Mouse (Mus musculus) stomach, postnatal 0 days (tissue): Measurements from ENCODE around the gene Trim60. TPM values are rescaled to one million over a fixed set of nuclear protein-coding genes. Genes with fewer than 3 reads are reported as not detected.

Experiments
- ATAC-seq: fragments of 200-750 bp; cut with Nextera tagmentation; 2 replicates; pipeline ENCODE4 v1.8.0; 2017; ENCODE audit not compliant: low FRiP score, low TSS enrichment
- DNase-seq: peaks from one replicate; pipeline ENCODE4 v3.0.0-alpha.2; 2016; ENCODE audit warnings: low spot score
- H3K27ac ChIP-seq: fragments of 300-500 bp; sonication (generic); replicated peaks from 2 replicates; pipeline ENCODE4 v1.5.1; 2014; ENCODE audit warnings: mild to moderate bottlenecking, control low read depth
- H3K27me3 ChIP-seq: fragments of 300-500 bp; sonication (generic); 2 replicates; pipeline ENCODE4 v1.6.1; 2014; ENCODE audit warnings: low read length; ENCODE audit not compliant: control insufficient read depth, insufficient read depth
- H3K36me3 ChIP-seq: fragments of 300-500 bp; sonication (generic); 2 replicates; pipeline ENCODE4 v1.6.1; 2014; ENCODE audit warnings: low read length, mixed read lengths; ENCODE audit not compliant: control insufficient read depth, insufficient read depth
- H3K4me1 ChIP-seq: fragments of 300-500 bp; sonication (generic); replicated peaks from 2 replicates; pipeline ENCODE4 v1.6.1; 2014; ENCODE audit warnings: antibody characterized with exemption; ENCODE audit not compliant: control insufficient read depth, insufficient read depth
- H3K4me2 ChIP-seq: fragments of 300-500 bp; sonication (generic); replicated peaks from 2 replicates; pipeline ENCODE4 v1.6.1; 2014; ENCODE audit warnings: low read depth, mild to moderate bottlenecking, control low read depth, moderate library complexity
- H3K4me3 ChIP-seq: fragments of 300-500 bp; sonication (generic); 2 replicates; pipeline ENCODE4 v1.5.1; 2014; ENCODE audit warnings: low read depth, low read length, control low read depth
- H3K9ac ChIP-seq: fragments of 300-500 bp; sonication (generic); 2 replicates; pipeline ENCODE4 v1.6.1; 2014; ENCODE audit warnings: mild to moderate bottlenecking, low read length, control low read depth, mixed read lengths
- H3K9me3 ChIP-seq: fragments of 300-500 bp; sonication (generic); 2 replicates; pipeline ENCODE4 v1.6.1; 2016; ENCODE audit warnings: low read length; ENCODE audit not compliant: control insufficient read depth
- CTCF ChIP-seq: IDR thresholded peaks from 2 replicates; pipeline ENCODE4 v1.5.1; 2016; ENCODE audit warnings: antibody characterized with exemption, low read depth, mild to moderate bottlenecking, moderate library complexity
- EP300 ChIP-seq: optimal IDR thresholded peaks from 2 replicates; pipeline ENCODE3; 2016; ENCODE audit warnings: antibody characterized with exemption
- WGBS: fragments of 180-500 bp; shearing (Covaris S2); extraction: QIAGEN DNeasy Blood & Tissue Kit; methylation state at CpG from one replicate; pipeline ENCODE4 v1.1.7; 2014; 5-methylcytosine and 5-hydroxymethylcytosine counted together
- polyA plus RNA-seq: library from polyadenylated mRNA; unstranded; fragments of >200 nt; fragmentation: Nextera tagmentation; extraction: Ambion mirVana; gene quantifications from 2 replicates; pipeline ENCODE4 v1.2.1, GENCODE M21; 2015

Trim60 gene
- polyA plus RNA-seq, 1 experiment from 2014 or later = not detected

DNA sequence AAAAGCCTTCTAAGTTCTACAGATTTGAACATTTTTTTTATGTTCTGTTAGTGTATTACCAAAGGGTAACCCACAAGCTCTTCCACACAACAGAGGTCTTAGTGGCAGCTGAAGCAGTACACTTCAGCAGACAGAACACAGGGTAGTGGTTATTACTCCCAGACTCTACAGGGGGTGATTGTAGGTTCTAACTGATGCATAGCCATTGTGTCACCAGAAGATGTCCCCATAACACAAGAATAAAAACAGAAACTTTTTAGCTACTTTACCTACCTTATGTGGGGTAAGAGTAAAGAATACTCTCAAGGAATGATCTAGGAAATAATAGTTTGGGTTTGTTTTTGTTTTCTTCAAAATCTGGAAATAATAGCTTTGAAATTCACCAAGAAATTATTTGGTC, 55.5 kb downstream of the Trim60 start:
- no peaks in the 10 kb centered on the region for H3K27me3 ChIP-seq
- no peaks in the 10 kb centered on the region for H3K4me1 ChIP-seq
- no peak overlapping the region for H3K4me2 ChIP-seq
- no peak overlapping the region for H3K4me3 ChIP-seq
- H3K27ac ChIP-seq = no peak overlapping the region
- ATAC-seq (no peak), DNase-seq (no peak)
- H3K36me3 ChIP-seq = no peaks in the 10 kb centered on the region
- TF ChIP-seq EP300 (no peak), CTCF (peak; percentile 54)
- H3K9me3 ChIP-seq = no peaks in the 10 kb centered on the region
- no peak overlapping the region for H3K9ac ChIP-seq

DNA sequence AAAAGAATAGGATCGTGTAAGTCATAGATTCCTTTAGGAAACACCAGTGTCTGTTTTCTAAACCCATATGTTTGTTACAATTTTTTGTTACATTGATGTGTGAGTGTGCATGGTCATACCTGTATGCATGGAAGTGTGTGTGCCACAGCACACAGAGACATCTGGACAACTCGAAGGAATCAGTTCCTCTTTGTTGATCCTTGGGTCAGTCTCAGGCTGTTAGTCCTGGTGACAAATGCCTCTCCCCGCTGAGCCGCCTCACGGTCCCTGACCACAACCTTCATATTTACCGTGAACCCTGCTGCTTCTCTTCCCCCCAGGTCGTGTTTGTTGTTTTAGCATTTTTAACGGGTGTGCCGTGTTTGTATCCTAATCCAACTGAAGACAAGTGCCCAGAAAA, 59.4 kb downstream of the Trim60 start:
- Histone ChIP-seq H3K27ac (no peak overlapping the region), H3K9ac (no peak overlapping the region), H3K27me3 (no peaks in the 10 kb centered on the region), H3K36me3 (peaks cover 2% of the 10 kb centered on the region; the same call in 1 of the 2 replicates), H3K4me1 (no peaks in the 10 kb centered on the region), H3K4me3 (no peak overlapping the region), H3K4me2 (no peak overlapping the region), H3K9me3 (no peaks in the 10 kb centered on the region)
- DNase-seq (no peak), ATAC-seq (no peak)
- TF ChIP-seq EP300 (no peak), CTCF (no peak)
- 85% methylated on average over 9 of the region's 9 CpGs for WGBS

DNA sequence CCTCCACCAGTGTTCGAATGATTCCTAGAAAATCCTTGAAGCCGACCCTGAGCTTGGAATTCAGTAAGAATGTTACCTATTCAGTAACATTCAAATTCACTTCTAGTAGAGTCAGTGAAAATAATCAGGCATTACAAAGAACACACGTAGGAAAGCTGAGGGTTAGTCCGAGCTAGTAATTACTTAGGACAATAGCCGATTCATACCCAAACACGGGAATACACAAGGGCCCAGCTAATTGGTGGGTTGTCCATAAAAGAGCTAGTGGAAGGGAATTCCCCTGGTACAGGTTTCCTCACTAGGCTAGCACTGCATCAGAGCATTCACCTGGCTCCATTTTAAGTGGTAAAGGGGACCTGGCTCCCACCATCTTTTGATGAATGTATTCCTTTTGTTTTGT, 66.3 kb downstream of the Trim60 start:
- Histone ChIP-seq H3K9ac (no peak overlapping the region), H3K4me1 (no peaks in the 10 kb centered on the region), H3K4me2 (no peak overlapping the region), H3K4me3 (no peak overlapping the region), H3K36me3 (peaks cover 2% of the 10 kb centered on the region; the same call in 1 of the 2 replicates), H3K27me3 (no peaks in the 10 kb centered on the region), H3K9me3 (no peaks in the 10 kb centered on the region), H3K27ac (no peak overlapping the region)
- WGBS = 93% methylated on average over 6 of the region's 6 CpGs
- DNase-seq = no peak
- no peak for TF ChIP-seq EP300
- TF ChIP-seq CTCF = no peak
- no peak for ATAC-seq

Other genes starting within 250 kb of the Trim60 start
- gene Klhl2, start 168.6 kb downstream of the Trim60 start, polyA plus RNA-seq = 13.4 and 14.0 TPM in 2 replicates
- gene Tmem192, start 71.4 kb downstream of the Trim60 start, polyA plus RNA-seq = 36.6 and 37.2 TPM in 2 replicates
- not detected in 2 replicates for gene Trim75, start 30.8 kb downstream of the Trim60 start, polyA plus RNA-seq
- gene Trim61, start 61 bp downstream of the Trim60 start, polyA plus RNA-seq = not detected in 2 replicates
- 0.45 TPM in 2 replicates for gene Apela, start 18.8 kb upstream of the Trim60 start, polyA plus RNA-seq
- gene Gm10663, start 56.4 kb upstream of the Trim60 start, polyA plus RNA-seq = not detected in 2 replicates
- gene BC030870, start 111.0 kb upstream of the Trim60 start, polyA plus RNA-seq = 15.0 and 17.6 TPM in 2 replicates